Mouse (Mus musculus) liver, adult 2 months (tissue): ENCODE data around the gene Agk.

ENCODE experiments used
- CTCF ChIP-seq: fragments of 200-500 bp; IDR thresholded peaks from 2 replicates; pipeline ENCODE4 v1.5.1; 2011; ENCODE audit warnings: low read depth, low read length, control low read depth
- POLR2A ChIP-seq: fragments of 200-500 bp; IDR thresholded peaks from 2 replicates; pipeline ENCODE4 v1.6.1; 2011; ENCODE audit warnings: low read length, control low read depth; ENCODE audit not compliant: insufficient read depth; ENCODE audit errors: extremely low read depth

DNA sequence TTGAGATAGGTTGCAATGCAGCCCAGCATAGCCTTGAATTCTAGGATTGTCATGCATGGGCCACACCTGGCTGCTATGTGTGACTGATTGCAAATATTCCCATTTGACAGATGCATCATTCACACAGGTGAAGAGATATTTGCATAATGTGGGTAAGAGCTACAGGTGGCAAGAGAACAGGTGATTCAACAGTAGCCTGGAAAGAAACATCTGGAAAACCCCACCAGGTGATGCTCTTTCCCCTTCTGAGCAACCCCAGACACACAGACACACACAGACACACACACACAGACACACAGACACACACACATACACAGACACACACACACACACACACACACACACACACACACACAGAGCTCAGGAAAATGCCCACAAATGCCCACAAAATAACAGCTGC lies 106.8 kb downstream of the Agk start:
- no peak for TF ChIP-seq POLR2A
- TF ChIP-seq CTCF, result no peak
